Mouse (Mus musculus): Measurements from ENCODE around the gene Gm17455. TPM values are rescaled to one million over a fixed set of nuclear protein-coding genes. Genes with fewer than 3 reads are reported as not detected.
A peak's percentile ranks its signal among the peaks of the same experiment; 100 is the strongest.

Gene Gm17455
- total RNA-seq, 2 experiments from 2014 or later: not detected

DNA sequence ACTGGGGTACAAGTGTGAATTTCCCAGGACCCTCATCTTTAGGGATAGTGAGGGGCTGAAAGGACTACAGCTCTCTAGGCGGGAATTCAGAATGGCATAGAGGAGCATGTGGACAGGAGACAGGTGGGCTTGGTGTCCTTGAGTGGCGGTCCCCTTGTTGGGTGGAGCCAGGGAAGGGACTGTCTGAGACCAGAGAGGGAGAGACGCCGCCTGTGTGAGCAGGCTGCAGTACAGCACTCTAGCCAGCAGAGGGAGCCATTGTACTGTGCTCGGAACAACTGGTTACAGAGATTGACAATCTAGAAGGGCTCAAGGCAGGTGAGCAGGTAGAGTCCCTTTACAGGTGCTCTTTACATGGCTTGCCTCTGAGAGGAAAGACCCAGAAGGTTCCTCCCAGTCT is 8.3 kb downstream of the Gm17455 start:
- ATAC-seq (replicated peaks; ENCODE audit: low FRiP score, low TSS enrichment, poor library complexity, severe bottlenecking): peak; percentile 59

DNA sequence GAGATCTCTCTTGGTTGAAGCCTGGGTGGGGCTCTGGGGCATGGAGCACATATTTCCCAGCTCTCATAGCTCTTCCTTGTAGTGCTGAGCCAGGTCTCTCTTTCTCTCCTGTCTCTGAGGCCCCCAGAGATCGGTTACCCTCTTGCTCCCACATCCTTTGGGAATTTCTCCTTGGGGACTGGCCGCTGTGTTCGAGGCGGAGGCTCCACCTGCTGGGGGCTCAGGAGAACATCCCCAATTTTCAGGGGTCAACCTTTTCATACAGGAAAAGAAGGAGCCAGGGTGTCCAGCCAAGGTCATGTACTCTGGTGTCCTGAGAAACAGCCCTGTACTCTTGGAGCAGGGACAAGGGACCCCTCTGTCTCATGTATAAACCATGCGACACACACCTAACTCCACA is 12.3 kb downstream of the Gm17455 start:
- ATAC-seq (replicated peaks; ENCODE audit: low FRiP score, low TSS enrichment, poor library complexity, severe bottlenecking): no peak

DNA sequence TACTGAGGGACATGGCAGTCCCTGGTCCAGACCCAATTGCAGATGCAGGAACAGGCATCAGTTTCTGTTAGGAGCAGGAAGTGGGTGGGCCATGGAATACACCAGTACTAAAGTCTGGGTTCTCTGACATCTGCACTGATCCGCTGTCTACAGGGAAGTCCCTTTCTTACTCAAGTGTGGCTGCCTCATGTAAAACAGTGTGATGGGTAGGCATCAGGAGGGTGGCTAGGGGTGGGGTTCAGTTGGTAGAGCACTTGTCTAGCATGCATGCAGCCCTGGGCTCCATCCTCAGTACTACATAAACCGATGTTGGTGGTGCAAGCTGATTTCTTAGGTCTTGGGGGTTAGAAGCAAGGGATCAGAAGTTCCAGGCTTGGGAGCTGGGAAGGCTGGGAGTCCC is 14.2 kb downstream of the Gm17455 start:
- ATAC-seq (replicated peaks; ENCODE audit: low FRiP score, low TSS enrichment, poor library complexity, severe bottlenecking): no peak

DNA sequence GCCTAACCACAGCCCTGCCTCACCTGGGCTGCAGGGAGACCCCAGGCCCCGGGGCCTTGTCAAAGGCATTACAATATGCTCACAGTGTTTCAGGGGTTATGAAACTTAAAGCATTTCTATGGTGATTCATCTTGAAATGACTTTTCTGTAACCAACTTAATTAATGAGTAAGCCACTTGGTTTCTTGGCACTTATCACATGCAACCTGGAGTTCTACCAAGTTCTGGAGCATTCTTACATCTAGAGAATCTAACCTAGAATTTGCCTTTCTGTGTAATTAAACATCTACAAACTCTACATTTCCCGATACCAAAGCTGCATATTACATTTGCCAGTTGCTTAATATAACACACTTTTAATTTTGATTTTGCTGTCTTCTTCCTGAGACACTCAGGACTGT is 17.5 kb downstream of the Gm17455 start:
- ATAC-seq (replicated peaks; ENCODE audit: low FRiP score, low TSS enrichment, poor library complexity, severe bottlenecking): no peak

DNA sequence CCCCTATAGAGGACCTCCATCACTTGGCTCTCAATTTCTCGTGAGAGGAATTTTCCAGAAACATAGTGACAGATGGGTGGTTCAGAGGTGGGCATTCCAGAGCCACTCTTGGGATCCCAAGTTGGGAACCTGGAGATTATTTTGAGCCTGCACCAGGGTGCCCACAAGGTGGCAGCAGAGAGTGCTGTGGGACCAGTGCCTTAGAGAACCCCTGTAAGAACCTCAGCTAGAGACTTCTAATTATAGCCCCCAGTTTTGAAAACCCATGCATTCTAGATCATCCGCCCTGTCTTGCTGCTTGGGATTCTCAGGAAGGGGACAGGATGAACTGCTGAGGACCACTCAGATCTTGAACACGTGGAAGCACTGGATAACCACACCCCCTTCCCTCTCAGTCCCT is 18.6 kb downstream of the Gm17455 start:
- no peak for ATAC-seq (replicated peaks; ENCODE audit: low FRiP score, low TSS enrichment, poor library complexity, severe bottlenecking)

DNA sequence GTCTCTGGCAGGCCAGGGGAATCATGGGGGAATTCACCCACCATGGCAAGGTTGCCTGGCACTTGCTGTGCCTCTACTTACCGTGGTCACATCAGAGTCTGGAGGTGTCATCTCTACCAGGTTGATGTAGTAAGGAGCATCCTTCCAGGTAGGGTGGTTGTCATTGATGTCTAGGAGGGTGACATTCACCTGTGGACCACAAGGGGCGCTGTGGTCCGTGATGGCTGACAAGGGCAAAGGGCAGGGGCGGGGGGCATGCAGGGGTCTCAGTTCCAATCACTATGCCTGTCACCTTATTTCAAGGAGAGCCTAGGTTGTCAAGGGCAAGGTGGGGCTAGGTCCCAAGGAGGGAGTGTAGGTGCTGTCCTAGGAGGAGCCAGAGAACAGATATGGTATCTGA is 20.1 kb downstream of the Gm17455 start:
- no peak for ATAC-seq (replicated peaks; ENCODE audit: low FRiP score, low TSS enrichment, poor library complexity, severe bottlenecking)

DNA sequence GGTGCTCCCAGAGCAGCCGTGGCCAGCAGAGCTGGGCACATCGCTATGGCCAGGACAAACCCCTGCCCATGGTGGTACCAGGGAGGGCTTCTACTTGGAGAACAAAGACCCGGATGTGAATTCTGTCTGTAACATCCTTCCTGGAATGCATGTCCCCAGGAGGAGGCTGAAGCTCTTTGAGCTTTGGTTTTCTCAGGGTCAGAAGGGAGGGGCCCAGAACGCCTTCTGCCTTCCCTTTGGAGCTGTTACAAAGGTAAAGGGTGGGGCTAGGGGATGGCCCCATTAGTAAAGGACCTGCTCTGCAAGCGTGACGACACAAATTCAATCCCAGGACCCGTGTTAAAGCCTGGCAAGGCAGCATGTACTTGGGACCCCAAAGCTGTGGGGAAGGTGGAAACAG is 23.2 kb downstream of the Gm17455 start:
- ATAC-seq (replicated peaks; ENCODE audit: low FRiP score, low TSS enrichment, poor library complexity, severe bottlenecking): no peak

DNA sequence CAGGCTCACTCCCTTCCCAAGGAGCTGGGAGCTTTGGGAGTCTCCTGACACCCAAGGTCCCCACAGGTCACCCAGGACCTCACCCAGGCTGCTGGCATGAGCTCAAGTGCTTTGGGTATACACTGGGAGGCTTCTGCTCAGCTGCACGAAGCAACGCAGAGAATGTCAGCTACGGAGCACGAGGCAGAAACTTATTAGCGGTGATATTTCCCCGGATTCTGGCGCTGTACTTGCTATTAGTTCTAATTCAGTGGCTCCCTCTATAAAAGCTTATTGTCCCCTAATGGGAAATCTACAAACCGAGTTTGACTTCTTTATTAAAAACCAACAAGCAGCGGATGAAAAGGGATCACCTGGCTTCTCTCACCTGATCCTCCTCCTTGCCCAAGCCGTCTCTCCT is 30.5 kb downstream of the Gm17455 start:
- ATAC-seq (replicated peaks; ENCODE audit: low FRiP score, low TSS enrichment, poor library complexity, severe bottlenecking): no peak

DNA sequence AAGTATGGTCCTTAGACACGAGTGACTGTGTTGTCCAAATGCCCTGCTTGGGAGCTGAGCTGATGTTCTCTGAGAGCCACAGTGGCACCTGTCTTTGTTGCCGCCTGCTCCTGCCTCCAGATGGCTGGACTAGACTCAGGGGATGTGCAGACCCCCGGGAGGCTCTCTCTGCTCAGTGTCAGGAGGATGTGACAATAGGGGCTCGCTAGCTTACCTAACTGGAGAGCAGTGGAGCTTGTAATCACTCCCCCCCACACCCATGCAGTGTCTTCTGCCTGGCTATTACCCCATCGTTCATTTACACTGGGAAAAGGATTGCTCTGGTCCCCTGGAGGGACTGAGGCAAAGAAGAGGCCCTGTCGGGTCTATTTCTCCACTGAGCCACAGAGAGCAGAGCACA is 31.1 kb downstream of the Gm17455 start:
- no peak for ATAC-seq (replicated peaks; ENCODE audit: low FRiP score, low TSS enrichment, poor library complexity, severe bottlenecking)

DNA sequence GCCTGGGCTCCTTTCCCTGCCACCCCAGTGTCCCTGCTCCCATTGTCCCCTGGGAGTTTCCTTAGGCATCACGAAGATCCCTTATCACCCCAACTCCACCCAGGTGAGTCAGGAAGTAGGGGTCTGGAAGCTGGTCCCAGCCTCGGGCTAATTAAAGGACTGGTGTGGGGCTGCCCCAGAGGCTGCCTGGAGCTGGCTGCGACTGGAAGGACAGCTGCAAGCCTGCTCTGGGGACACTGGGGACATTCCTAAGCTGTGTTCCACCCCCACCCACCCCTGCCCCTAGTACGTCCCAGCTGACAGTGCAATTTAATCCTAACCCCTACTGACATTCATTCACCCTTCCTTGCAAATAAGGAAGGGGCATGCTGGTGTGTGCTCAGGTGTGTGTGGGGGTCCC is 33.2 kb downstream of the Gm17455 start:
- ATAC-seq (replicated peaks; ENCODE audit: low FRiP score, low TSS enrichment, poor library complexity, severe bottlenecking): no peak

DNA sequence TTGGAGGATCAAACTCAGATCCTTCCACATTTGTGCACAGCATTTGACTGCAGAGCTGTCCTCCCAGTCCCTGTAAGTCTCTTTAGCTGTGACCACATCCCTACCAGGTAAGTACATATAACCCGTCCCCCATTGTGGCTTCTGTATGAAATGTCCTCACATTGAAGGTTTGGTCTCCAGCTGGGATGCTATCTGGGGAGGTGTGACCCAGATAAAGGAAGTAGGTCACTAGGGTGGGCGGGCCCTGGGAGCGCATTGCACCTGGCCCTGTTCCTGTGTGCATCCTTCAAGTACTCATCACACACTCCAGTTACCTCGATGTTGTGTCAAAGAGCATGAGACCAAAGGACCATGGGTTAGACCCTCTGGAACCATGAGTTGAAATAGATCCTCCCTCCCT is 42.8 kb downstream of the Gm17455 start:
- ATAC-seq (replicated peaks; ENCODE audit: low FRiP score, low TSS enrichment, poor library complexity, severe bottlenecking): no peak

DNA sequence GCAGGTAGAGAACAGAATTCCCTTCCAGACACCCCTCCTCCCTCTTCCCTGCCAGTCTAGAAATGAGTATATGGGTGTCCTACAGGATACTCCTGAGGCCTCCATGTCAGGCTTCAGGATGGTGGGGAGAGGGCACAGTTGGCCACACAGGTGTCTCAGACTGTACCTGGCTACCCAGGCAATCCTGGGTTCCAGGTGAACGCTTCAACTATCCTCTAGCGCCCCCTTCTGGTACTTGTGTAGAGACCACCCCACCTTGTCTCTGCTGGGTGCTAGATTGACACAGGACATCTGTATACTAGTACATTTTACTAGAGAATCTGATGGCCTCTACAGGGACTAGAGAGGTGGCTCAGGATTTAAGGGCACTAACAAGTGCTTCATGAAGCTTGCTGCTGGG is 43.6 kb downstream of the Gm17455 start:
- no peak for ATAC-seq (replicated peaks; ENCODE audit: low FRiP score, low TSS enrichment, poor library complexity, severe bottlenecking)

DNA sequence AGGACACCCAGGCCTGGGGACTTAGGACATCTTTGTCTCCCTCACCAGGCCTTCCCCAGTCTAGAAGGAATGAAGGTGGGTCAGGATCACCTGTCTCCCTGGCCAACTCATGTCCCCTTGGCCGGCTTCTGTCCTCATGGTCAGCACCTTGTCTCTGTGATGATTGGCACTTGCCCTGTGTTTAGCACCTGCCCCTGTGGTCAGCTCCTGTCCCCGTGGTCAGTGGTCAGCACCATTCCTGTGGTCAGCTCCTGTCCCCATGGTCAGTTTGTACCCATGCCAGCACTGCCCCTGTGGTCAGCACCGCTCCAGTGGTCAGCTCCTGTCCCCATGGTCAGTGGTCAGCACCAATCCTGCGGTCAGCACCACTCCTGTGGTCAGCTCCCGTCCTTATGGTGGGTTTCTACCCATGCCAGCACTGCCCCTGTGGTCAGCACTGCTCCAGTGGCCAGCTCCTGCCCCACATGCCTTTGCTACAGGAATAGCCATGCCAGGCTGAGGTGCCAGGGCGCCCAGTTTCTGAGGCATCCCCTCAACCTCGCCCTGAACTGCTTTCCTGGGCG is 45.6 kb downstream of the Gm17455 start:
- ATAC-seq (replicated peaks; ENCODE audit: low FRiP score, low TSS enrichment, poor library complexity, severe bottlenecking): no peak

DNA sequence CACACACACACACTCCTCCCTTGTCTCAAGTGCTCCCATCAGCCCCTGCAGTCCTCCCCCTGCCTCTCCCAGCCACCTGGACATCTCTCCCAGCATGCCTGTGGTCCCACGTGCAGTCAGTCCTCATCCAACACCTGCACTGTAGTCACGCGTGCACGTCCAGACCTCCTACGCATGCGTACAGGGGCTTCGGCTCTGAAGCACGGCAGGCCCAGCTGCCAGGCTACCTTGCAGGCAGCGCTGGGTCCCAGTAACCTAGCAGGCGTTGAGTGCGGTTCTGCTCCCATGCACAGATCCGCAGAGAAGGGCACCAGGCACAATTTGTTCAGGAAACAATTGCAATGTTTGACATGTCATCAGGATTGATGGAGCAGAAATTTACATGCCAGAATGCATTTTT is 47.7 kb downstream of the Gm17455 start:
- ATAC-seq (replicated peaks; ENCODE audit: low FRiP score, low TSS enrichment, poor library complexity, severe bottlenecking): no peak

Other genes starting within 250 kb of the Gm17455 start
- 0.40 and 5.4 TPM in 2 replicates for gene Chst3, start 180.5 kb upstream of the Gm17455 start, total RNA-seq (2014; fragmentation: Nextera tagmentation)
- gene Chst3, start 180.5 kb upstream of the Gm17455 start, total RNA-seq (2017): 0.11 TPM in 1 of 2 replicates, not detected in the other
- gene Psap, start 122.1 kb upstream of the Gm17455 start, total RNA-seq (2014; fragmentation: Nextera tagmentation): 82.8 and 89.3 TPM in 2 replicates
- gene Psap, start 122.1 kb upstream of the Gm17455 start, total RNA-seq (2017): 84.3 and 86.1 TPM in 2 replicates
- 4.1 and 4.7 TPM in 2 replicates for gene Vsir, start 52.9 kb upstream of the Gm17455 start, total RNA-seq (2014; fragmentation: Nextera tagmentation)
- gene Vsir, start 52.9 kb upstream of the Gm17455 start, total RNA-seq (2017): 3.3 and 4.7 TPM in 2 replicates

All from megakaryocyte-erythroid progenitor cell, adult 5-6 weeks (primary cell).